Comparison of ENCODE assay signal across 14 mouse cellular contexts in the genomic region with DNA sequence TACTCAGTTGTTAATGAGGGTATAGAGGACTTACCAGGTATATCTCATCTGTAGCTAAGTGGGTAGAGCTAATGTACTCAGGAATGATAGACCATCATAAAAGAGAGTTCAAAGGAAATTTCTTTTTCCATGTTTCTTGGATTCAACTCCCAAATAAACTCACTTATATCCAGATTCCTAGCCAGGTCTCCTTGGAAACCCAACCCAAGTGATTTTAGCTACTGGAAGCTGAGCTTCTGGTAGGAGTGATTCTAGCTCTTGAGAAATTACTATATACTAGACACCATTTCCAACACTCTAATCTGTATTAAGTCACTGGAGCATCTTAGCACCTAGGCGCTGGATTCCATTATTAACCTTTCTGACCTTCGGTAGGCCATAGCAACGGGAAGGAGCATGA.
"Had no signal": no experiment of that assay in that cellular context is flagged by ENCODE, and none has a peak within 500 bp of the region (broad histone marks: within the 10 kb centered on the region; RNA-seq: fewer than 3 reads in every experiment).

No protein-coding gene starts in this region.

- H3K9ac ChIP-seq: limb, embryonic 13.5 days; liver, embryonic 14.5 days; neural tube, embryonic 12.5 days had no signal

- DNase-seq: kidney, adult 9 months; kidney, postnatal 36 days; layer of hippocampus, adult 9-11 months; layer of hippocampus, postnatal 36 days; left cerebral cortex, postnatal 4 days; lung, adult 18-20 months; right cerebral cortex, adult 18-20 months; right cerebral cortex, postnatal 25 days; thymus, postnatal 36 days had no signal

- H3K36me3 ChIP-seq: limb, embryonic 13.5 days; neural tube, embryonic 12.5 days had no signal

- H3K27ac ChIP-seq: kidney, postnatal 0 days; limb, embryonic 13.5 days; liver, embryonic 14.5 days had no signal

- H3K4me2 ChIP-seq: limb, embryonic 13.5 days; neural tube, embryonic 12.5 days had no signal

- H3K4me3 ChIP-seq: limb, embryonic 13.5 days; myocyte; neural tube, embryonic 12.5 days had no signal

- H3K27me3 ChIP-seq: limb, embryonic 13.5 days; neural tube, embryonic 12.5 days had no signal

- H3K9me3 ChIP-seq: limb, embryonic 13.5 days; neural tube, embryonic 12.5 days had no signal
